Mouse (Mus musculus): Measurements from ENCODE around the gene Smc3.

DNA sequence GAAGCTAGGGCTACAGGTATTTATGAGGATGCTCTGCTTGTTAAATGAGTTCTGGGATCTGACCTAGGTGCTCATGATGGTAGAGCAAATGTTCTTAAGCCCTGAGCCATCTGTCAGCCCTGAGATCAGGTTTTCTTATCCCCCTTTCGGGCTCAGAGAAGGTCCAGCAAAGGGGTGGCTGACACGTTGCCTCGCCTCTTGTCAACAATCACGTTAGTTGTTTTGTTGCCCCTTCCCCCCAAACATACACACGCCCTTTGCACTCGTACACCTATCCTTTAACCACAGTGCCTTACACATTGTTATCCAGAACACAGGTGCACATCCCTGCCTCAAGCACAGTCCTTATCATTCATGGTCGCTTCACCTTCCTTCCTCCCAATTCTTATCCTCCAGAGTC lies 50.7 kb downstream of the Smc3 start:
- TF ChIP-seq MAFK (IDR thresholded peaks at IDR 0.05; ENCODE audit: insufficient read depth, low read depth, low read length) = no peak
- TF ChIP-seq HCFC1 (IDR thresholded peaks at IDR 0.05; ENCODE audit: borderline replicate concordance, insufficient read depth, low read length) = no peak
- no peak for TF ChIP-seq ZNF384 (IDR thresholded peaks at IDR 0.05; ENCODE audit: low read depth, low read length)
- TF ChIP-seq ZC3H11A (IDR thresholded peaks at IDR 0.05; ENCODE audit: borderline replicate concordance, low read depth, low read length) = no peak

All from ES-E14 (cell line).